Mouse (Mus musculus): ENCODE results near the gene Shank2. TPM values are rescaled to one million over a fixed set of nuclear protein-coding genes. Genes with fewer than 3 reads are reported as not detected.

Shank2 gene
- total and polyA plus RNA-seq, 3 experiments: not detected

GRCm38 (mm10) chr7:144026024-144026752 is 24.5 kb downstream of the Shank2 start:
- H3K79me2 ChIP-seq (replicated peaks; ENCODE audit: control insufficient read depth, extremely low read depth, insufficient read depth, poor library complexity, severe bottlenecking): no peaks in the 10 kb centered on the region
- TF ChIP-seq JUN (IDR thresholded peaks at IDR 0.05; ENCODE audit: insufficient read depth, low read depth, low read length) (no peak), ELF1 (IDR thresholded peaks at IDR 0.05; ENCODE audit: low read depth, low read length) (no peak), CTCF (conservative IDR thresholded peaks at IDR 0.05 in 1 of 2, IDR thresholded peaks at IDR 0.05 in 1 of 2; ENCODE audit: low read depth in 2 of 2, low read length in 2 of 2) (peak in 1 of 2 experiments; percentile 32; a peak in 2 of 4 replicates), MEF2A (IDR thresholded peaks at IDR 0.05; ENCODE audit: borderline replicate concordance, low read depth, low read length) (no peak), POLR2A (IDR thresholded peaks at IDR 0.05; ENCODE audit: low read depth, low read length) (no peak)
- no peak for DNase-seq (ENCODE audit: extremely low read depth)
- H3K9ac ChIP-seq (ENCODE audit: insufficient read depth, low read depth): no peak overlapping the region
- dilution Hi-C loops (cut with MboI; ENCODE audit: extremely low pct_ligation_motif_present, extremely low pct_unique_long_range_greater_than_20kb, low sequenced_read_pairs) (no loop called here), in situ Hi-C loops (cut with MboI; ENCODE audit: low pct_ligation_motif_present, low pct_unique_long_range_greater_than_20kb, low sequenced_read_pairs) (no loop called here)
- H3K4me1 ChIP-seq (ENCODE audit: control insufficient read depth in 1 of 2, insufficient read depth in 2 of 2): no peaks in the 10 kb centered on the region
- H3K4me2 ChIP-seq (ENCODE audit: insufficient read depth, low read depth, poor library complexity, severe bottlenecking): no peak overlapping the region
- peaks cover 87% of the 10 kb centered on the region for H3K27me3 ChIP-seq (replicated peaks)
- H3K36me3 ChIP-seq (replicated peaks in 1 of 2; ENCODE audit: control insufficient read depth in 1 of 2, insufficient read depth in 1 of 2, low read length in 1 of 2): no peaks in the 10 kb centered on the region
- H3K4me3 ChIP-seq (replicated peaks in 1 of 3; ENCODE audit: low read depth in 2 of 3, low read length in 2 of 3, poor library complexity in 1 of 3): no peak overlapping the region
- H3K27ac ChIP-seq (ENCODE audit: insufficient read depth, low read depth): no peak overlapping the region
- peaks cover 5% of the 10 kb centered on the region for H3K9me3 ChIP-seq (replicated peaks; ENCODE audit: low read length)

GRCm38 (mm10) chr7:144029246-144029645 is 27.5 kb downstream of the Shank2 start:
- TF ChIP-seq CHD2 (IDR thresholded peaks at IDR 0.05; ENCODE audit: low read length) (no peak), HCFC1 (IDR thresholded peaks at IDR 0.05; ENCODE audit: low read depth, low read length) (no peak), RCOR1 (conservative IDR thresholded peaks at IDR 0.05; ENCODE audit: low read depth, low read length) (no peak), TBP (conservative IDR thresholded peaks at IDR 0.05; ENCODE audit: low read depth, low read length) (no peak), JUN (IDR thresholded peaks at IDR 0.05; ENCODE audit: insufficient read depth, low read depth, low read length) (no peak), ZNF384 (IDR thresholded peaks at IDR 0.05; ENCODE audit: low read depth, low read length) (no peak), UBTF (IDR thresholded peaks at IDR 0.05; ENCODE audit: low read depth, low read length) (no peak), MAZ (IDR thresholded peaks at IDR 0.05; ENCODE audit: low read depth, low read length) (no peak), ZC3H11A (IDR thresholded peaks at IDR 0.05; ENCODE audit: low read depth, low read length) (no peak), ETS1 (conservative IDR thresholded peaks at IDR 0.05; ENCODE audit: low read depth, low read length) (no peak), GABPA (IDR thresholded peaks at IDR 0.05; ENCODE audit: insufficient replicate concordance, low read depth, low read length) (no peak), ZKSCAN1 (IDR thresholded peaks at IDR 0.05; ENCODE audit: borderline replicate concordance, low read depth, low read length) (no peak), TCF12 (IDR thresholded peaks at IDR 0.05; ENCODE audit: low read depth, low read length) (no peak), BHLHE40 (IDR thresholded peaks at IDR 0.05; ENCODE audit: low read depth, low read length) (no peak), EP300 (IDR thresholded peaks at IDR 0.05; ENCODE audit: low read length) (no peak), JUND (conservative IDR thresholded peaks at IDR 0.05; ENCODE audit: low read depth, low read length) (no peak), MAFK (IDR thresholded peaks at IDR 0.05; ENCODE audit: insufficient replicate concordance, low read length) (no peak), CHD1 (IDR thresholded peaks at IDR 0.05; ENCODE audit: low read depth, low read length) (no peak), CTCF (conservative IDR thresholded peaks at IDR 0.05 in 1 of 2, IDR thresholded peaks at IDR 0.05 in 1 of 2; ENCODE audit: low read depth in 2 of 2, low read length in 2 of 2) (no peak), MYC (IDR thresholded peaks at IDR 0.05; ENCODE audit: low read depth, low read length) (no peak)
- Histone ChIP-seq H3K27me3 (replicated peaks) (peaks cover 84% of the 10 kb centered on the region), H3K4me3 (replicated peaks in 1 of 3; ENCODE audit: low read depth in 2 of 3, low read length in 2 of 3, poor library complexity in 1 of 3) (no peak overlapping the region), H3K36me3 (replicated peaks in 1 of 2; ENCODE audit: control insufficient read depth in 1 of 2, insufficient read depth in 1 of 2, low read length in 1 of 2) (no peaks in the 10 kb centered on the region), H3K9me3 (replicated peaks; ENCODE audit: low read length) (peaks cover 5% of the 10 kb centered on the region), H3K27ac (ENCODE audit: insufficient read depth, low read depth) (no peak overlapping the region), H3K79me2 (replicated peaks; ENCODE audit: control insufficient read depth, extremely low read depth, insufficient read depth, poor library complexity, severe bottlenecking) (no peaks in the 10 kb centered on the region), H3K4me1 (ENCODE audit: control insufficient read depth in 1 of 2, insufficient read depth in 2 of 2) (no peaks in the 10 kb centered on the region), H3K9ac (ENCODE audit: insufficient read depth, low read depth) (no peak overlapping the region), H3K4me2 (ENCODE audit: insufficient read depth, low read depth, poor library complexity, severe bottlenecking) (no peak overlapping the region)
- in situ Hi-C loops (cut with MboI; ENCODE audit: low pct_ligation_motif_present, low pct_unique_long_range_greater_than_20kb, low sequenced_read_pairs) (no loop called here), dilution Hi-C loops (cut with MboI; ENCODE audit: extremely low pct_ligation_motif_present, extremely low pct_unique_long_range_greater_than_20kb, low sequenced_read_pairs) (no loop called here)
- DNase-seq (ENCODE audit: extremely low read depth): no peak
